Mouse (Mus musculus): ENCODE results near the gene Fam241a.

Gene Fam241a

DNA sequence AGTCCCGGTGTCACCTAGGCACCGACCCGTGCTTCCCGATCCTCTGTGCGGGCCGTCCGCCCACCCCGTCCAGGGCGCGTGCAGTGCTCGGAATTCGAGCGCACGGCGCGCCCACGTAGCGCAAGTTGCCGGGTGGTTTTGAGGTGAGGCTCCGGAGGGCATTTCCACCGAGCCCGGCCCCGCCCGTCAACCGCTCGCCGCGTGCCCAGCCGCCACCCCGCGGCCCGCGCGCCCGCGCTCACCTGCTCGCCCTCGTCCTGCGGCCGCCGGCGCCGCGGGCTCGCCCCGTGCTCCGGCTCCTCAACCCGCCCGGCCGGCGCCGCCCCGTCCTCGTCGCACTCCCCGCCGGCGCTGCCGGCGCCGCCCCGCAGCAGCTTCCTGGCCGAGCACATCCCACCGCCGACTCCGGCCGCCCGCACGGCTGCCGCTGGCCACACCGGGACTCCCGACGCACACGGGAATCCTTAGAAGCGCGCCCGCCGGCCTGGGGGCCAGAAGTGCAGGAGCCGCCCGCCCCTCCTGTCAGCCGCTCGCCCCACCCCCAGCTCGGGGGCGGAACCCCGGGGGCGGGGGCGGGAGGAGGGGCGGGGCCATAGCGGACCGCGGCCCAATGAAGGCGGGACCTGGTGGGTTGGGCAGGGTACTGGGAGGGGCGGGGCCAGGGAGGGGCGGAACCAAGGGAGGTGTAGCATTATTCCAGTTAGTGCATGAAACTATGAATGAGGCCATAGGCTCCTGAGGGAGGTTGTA lies at the start of gene Fam241a:
TSS of gene Fam241a (minus strand) at position 533 of the 750 bp plus-strand sequence.
- in situ Hi-C loops (cut with MboI, MseI) = no loop called here

DNA sequence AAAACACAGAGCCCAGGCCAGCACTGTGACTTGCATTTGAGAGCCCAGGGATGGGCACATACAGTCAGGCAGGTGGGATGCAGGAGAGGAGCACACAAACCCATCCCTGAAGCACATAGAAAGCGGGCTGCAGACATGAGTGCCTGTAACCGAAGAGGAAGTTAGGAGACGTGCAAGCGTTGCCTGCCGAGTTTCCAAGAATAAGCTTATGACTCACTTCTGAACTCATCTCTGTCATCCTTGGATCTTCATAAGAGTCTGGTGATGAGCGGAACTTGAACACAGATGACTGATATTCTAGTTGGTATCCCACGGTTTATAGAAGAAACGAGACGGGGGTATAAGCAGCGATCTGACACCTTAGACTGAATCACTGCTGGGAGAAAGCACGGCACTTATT lies 36.3 kb upstream of the Fam241a start:
- in situ Hi-C loops (cut with MboI, MseI) = no loop called here

DNA sequence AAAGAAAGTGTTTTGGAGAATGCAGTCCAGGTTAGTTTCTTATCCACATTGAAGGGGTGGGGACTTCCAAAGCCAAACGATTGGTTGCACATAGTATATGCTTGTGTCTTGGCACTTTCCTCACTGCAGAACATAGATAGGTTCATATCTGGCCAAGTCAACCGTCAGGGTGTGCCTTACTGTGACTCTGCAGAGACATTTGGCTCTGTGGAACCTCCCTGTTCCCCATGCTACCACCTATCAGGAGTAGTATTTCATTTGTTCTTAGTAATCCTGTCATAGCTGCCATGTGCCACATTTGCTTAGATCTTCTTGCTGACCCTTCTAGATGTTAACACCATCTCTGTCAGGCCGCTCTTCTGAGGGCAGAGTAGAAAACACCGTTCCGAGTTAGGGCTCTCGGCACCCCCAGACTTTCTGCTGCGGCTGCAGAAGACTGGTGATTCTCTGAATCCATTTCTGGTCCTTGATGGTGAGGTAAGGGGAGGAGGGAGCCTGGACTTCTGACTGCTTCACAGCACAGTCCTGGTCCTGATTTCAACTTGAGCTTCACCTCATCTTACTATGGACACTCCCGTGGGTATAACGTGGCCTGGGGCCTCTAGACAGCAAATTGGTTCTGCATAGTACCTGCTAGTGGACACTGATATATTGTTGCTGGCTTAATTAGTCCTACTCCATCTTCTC lies 34.3 kb upstream of the Fam241a start:
- in situ Hi-C loops (cut with MboI, MseI) = no loop called here

DNA sequence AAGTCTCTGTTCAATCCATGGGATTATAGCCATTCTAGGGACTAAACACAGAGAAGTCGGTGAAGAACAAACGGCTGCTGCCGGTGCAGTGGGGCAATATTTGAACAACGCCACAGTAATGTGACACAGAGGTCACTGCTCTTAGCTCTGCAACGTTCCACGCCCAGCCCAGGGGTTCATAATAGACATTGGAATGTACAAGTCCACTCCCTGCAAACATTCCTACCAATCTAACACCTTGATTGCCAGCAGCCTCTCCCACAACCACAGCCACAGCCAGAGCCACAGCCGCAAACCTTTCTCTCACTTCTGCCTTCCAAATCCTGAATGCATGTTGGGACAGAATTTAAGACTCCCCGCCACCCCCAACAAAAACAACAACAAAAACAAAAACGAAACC lies 33.8 kb upstream of the Fam241a start:
- in situ Hi-C loops (cut with MboI, MseI) = no loop called here

DNA sequence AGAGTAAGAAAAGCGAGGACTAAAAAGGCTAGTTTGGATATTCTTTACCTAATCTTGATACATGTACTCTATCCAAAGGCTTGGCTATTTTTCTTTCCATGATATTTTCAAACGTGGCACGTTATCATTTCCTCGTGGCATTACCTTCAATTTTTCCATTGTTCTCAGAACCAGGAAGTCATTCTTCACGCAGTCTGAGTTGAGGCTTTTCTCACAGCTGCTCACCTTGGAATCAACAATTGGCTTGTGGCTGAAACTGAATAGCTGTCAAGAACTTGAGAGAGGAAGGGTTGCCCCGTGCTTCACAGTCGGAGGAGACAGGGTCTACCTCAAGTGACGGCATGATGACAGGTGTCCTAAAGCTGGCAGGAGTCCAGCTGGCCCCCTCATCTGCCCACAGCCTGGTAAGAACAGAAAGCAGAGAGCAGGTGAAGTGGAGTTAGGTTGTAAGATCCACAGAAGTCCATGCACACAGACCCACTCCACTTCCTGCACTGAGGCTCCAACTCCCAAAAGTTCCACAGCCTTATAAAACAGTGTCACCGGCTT lies 30.6 kb upstream of the Fam241a start:
- in situ Hi-C loops (cut with MboI, MseI) = no loop called here

DNA sequence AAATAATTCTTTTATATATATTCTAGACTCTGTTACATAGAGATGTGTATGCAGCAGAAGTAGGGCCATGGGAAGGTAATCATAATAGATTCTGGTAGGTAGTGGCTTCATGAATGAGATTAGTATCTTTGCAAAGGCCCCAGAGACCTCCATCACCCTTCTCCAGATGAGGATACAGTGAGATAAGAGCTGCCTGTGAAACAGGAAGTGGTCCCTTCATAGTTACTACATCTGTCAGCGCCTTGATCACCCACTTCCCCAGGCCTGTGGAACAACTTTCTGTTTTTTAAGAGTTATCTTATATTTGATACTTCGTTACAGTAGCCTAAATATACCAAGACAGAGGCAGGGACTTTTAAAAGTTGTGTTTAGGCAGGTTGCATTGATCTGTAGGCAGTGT lies 28.3 kb upstream of the Fam241a start:
- in situ Hi-C loops (cut with MboI, MseI) = no loop called here

DNA sequence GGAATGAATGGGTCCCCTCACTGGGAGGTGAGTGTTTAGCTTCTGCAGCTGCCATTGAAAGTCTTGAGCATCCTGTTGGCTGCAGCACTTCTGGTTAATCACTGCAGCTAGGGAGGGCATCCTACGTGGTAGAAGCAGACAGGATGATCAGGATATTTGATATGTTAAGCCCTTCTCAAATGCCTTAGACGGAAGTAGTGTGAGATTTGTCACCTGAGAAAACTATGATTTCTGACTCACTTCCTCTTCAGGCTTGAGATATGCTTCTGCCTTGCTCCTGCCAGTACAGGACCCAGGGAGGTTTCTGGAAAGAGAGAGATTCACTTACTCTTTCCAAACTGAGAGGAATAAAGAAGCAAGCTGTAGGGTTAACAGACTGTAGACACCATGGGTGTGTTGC lies 27.1 kb upstream of the Fam241a start:
- in situ Hi-C loops (cut with MboI, MseI) = no loop called here

GRCm38 (mm10) chr3:127922125-127922524 lies 26.0 kb upstream of the Fam241a start:
- in situ Hi-C loops (cut with MboI, MseI) = no loop called here

GRCm38 (mm10) chr3:127917999-127918661 lies 22.0 kb upstream of the Fam241a start:
- in situ Hi-C loops (cut with MboI, MseI) = no loop called here

GRCm38 (mm10) chr3:127917549-127917948 lies 21.4 kb upstream of the Fam241a start:
- in situ Hi-C loops (cut with MboI, MseI) = no loop called here

GRCm38 (mm10) chr3:127915656-127916334 lies 19.7 kb upstream of the Fam241a start:
- in situ Hi-C loops (cut with MboI, MseI) = no loop called here

DNA sequence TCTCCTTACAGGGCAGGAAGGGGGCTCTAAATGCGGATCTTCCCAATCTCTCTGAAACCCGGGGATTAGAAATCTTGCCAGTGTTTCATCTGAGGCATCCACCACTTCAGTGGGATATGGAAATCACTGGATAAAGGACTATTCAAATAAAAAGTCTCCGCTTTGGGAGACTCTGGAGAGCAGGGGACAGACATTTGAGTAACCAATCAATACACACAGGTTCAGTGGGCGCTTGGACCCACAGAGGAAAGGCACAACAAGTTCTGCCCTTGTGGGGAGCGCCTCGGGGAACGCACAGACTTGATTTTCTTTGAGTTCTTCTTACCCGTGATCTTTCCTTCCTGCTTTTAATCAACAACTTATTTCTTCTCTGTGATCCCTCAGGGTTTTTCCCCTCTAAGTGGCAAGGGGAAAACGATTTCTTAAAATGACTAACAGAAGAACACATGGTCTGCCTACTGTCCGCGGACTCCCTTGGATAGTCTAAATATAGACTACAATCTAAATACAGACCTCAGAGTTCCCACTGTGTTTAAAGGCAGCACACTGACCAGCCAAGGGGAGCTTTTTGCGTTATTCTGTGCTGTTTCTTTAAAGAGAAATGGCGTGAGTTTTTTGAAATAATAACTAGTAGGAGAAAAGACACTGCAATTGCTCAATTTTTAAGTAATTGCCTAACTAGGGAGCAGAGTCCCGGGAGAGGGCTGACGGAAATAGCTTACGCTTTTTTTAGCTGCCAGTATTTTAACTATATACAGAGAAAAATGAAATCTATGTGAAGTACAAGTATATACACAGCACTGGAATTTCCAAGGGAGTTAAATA lies 18.0 kb upstream of the Fam241a start:
- in situ Hi-C loops (cut with MboI, MseI) = no loop called here

DNA sequence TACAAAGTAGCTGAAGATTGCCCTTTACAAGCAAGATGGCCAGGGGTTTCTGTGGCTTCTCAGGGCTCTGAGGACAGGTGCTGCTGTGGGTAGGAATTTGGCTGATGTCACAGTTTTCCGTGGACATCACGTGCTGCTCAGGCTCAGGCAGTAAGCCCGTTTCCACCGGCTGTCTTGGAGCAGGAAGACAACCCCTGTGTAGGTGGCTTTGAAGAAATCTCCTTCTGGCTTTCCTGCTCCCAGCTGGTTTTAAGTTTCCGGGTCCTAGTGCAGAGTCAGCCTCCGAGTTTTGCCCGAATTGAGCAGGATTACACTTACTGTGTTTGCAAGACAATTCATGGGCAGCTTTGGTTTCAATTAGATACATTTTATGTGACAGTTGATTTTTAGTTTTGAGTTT lies 13.8 kb upstream of the Fam241a start:
- in situ Hi-C loops (cut with MboI, MseI) = loop anchor here (5.0 kb wide), 1 partner anchor 32 kb away; no protein-coding TSS in a partner anchor

DNA sequence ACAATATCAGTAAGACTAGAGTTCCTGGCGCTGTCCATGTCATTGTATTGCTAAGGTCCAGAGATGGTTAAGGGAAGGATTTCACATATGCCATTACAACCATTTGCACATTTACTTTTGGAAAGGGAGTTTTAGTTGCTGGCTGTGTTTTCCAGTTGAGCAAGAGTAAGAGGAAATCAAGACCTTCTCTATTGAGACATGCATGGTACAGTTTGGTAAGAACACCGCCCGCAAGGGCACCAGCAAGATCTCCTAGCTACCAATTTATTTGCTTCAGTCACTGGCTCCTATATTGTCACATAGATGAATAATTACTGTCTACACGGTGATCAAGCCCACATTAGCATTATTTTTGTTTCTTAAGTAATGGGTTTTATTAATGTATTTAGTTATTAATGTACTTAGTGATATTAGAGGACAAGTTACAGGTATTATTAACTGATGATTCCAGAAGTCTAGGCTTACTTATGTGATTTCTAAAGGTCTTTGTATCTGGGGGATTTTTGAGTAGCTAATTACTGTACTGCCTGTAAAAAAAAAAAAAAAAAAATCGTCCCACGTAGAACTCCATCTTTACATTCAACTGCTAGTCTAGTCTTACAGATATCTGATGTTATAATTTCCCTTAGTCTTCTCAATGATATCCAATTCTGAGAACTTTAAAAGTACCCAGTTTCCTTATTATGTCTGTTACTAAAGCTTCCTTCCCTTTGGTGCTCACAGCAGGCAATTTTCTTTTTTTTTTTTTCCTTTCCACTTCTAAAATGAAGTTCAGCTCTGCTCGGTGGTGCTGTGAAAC lies 944 bp downstream of the Fam241a start:
- in situ Hi-C loops (cut with MboI, MseI) = no loop called here

DNA sequence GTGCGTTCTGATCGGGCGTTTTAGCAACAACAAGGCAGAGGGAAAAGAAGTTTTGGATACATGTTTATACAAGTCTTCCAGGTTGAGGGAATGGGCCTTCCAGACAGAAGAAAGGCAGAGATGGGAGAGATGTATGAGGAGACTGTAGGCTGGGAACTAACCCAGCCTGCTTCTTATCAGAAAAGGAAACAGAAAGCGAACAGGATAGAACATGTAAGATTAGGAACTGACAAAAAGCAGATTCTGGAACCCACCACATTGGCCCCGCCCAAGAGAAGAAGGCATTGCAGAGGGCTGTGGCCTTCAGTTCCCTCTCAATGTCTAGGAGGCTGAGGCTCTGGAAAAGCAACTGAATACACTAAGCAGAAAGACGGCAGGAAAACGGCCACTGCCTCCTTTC lies 2.2 kb downstream of the Fam241a start:
- in situ Hi-C loops (cut with MboI, MseI) = no loop called here

- in situ Hi-C loops (cut with MboI, MseI) = no loop called here
These were observed 4.2 kb downstream of the Fam241a start for GRCm38 (mm10) chr3:127891906-127892305.

GRCm38 (mm10) chr3:127890008-127890407 lies 6.1 kb downstream of the Fam241a start:
- in situ Hi-C loops (cut with MboI, MseI) = no loop called here

DNA sequence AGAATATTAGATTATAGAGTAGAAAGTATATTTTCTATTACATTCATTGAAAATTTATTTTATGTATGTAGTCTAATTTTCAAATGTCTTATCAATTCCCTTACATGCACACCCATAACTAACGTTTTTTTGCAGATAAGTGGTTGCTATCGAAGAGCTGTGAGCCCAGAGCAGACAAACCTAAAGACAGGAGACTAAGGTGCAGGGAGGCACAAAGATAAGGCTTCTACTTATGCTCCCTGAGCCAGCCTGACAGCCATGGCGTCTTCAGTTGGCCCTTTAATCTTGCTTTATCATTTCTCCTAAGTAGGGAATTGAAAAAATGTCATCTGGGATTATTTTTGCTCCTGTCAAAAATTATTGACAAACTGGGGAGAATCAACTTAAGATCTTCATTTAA lies 6.6 kb downstream of the Fam241a start:
- in situ Hi-C loops (cut with MboI, MseI) = loop anchor here (10.0 kb wide), 1 partner anchor 1325 kb away; no protein-coding TSS in a partner anchor

DNA sequence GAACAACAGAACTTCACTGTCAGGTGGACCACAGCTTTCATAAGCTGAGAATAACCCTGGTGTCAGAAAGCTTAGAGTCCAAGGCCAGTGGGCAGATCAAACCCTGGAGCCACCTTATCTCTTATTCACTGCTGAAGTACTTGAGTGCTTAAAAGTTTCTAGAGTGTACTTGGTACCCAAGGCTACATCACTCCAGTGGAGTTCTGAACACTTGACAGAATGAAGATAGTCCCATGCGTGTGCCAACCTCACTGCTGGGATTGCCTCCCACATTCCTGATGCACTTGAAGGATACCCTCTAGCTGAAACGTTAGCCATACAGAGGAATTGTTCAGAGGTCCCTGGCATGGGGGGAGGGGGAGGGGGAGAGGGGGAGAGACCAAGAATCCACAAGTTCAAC lies 14.4 kb downstream of the Fam241a start:
- in situ Hi-C loops (cut with MboI, MseI) = loop anchor here (10.0 kb wide), 1 partner anchor 1333 kb away; no protein-coding TSS in a partner anchor

GRCm38 (mm10) chr3:127879968-127880367 lies 16.2 kb downstream of the Fam241a start:
- in situ Hi-C loops (cut with MboI, MseI) = loop anchor here (10.0 kb wide), 1 partner anchor 1335 kb away; no protein-coding TSS in a partner anchor

Data from regulatory T cell (primary cell).